Mouse (Mus musculus): ENCODE results near the gene Mapkap1. TPM values are rescaled to one million over a fixed set of nuclear protein-coding genes. Genes with fewer than 3 reads are reported as not detected.

Gene Mapkap1
- total RNA-seq, 2 experiments from 2014 or later: 42.9 to 48.7 TPM

DNA sequence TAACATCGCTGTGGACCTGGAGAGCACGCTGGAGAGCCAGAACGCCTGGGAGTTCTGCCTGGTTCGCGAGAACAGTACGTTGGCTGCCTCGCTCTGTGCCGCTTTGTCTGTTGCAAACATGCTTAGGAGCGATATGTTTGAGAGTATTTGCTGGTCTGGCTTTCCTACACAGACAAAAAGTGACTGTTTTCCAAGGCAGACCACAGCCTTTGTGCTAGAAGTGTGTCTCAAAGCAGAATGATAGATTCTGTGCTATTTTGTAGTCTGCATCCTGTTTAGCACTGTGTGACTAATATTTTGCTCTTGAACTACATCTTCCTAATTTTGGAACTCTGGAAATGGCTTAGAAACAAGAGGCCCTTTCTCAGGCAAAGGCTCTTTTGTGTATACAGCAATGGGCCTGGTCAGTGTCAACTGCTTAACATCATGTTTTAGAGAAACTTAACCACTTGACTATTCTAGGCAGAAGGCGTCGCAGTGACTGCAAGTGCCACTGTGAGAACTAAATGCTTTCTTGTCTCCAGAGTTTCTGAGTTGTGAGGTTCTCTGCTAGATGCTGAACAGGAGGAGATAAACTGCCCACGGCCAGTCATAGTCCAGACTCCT, 156.6 kb downstream of the Mapkap1 start:
- intact Hi-C loops (cut with DNase I; ENCODE audit: low total_unique reads): no loop called here
- DNase-seq: no peak

DNA sequence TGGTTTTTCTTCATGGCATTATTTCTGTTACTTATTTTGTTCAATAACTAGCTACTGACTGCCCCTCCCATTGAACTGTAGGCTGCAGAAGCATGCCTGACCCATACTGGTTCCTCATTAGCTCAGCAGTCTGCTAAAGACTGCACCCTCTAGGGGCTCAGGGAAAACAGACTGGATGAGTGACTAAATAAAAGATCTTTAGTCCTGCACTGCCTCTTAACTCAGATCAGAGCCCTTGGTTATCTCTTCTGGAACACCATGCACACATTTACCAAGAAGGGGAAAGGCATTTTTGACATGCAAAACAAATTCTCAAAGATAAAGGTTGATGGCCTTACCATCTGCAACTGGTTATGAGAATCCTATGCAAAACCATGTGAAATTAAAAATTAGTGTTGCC, 157.3 kb downstream of the Mapkap1 start:
- intact Hi-C loops (cut with DNase I; ENCODE audit: low total_unique reads): no loop called here
- no peak for DNase-seq

DNA sequence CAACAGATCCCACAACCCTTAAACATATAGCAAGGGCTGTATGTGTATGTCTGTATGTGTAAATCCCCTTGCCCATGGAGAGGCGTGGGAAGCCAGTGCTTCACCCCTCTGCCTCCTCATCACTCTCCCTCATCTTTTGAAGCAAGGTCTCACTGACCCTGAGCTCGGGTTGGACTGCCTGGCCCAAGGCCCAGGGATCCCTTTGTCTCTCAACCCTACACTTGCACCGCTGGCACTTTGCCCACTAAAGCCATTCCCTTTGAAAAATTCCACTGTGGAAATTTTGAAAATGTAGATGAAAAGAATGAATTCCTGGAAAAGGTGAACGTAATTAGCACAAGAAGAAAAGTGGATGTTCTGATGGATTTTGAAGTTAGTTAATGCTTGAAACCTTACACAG, 159.6 kb downstream of the Mapkap1 start:
- intact Hi-C loops (cut with DNase I; ENCODE audit: low total_unique reads): no loop called here

DNA sequence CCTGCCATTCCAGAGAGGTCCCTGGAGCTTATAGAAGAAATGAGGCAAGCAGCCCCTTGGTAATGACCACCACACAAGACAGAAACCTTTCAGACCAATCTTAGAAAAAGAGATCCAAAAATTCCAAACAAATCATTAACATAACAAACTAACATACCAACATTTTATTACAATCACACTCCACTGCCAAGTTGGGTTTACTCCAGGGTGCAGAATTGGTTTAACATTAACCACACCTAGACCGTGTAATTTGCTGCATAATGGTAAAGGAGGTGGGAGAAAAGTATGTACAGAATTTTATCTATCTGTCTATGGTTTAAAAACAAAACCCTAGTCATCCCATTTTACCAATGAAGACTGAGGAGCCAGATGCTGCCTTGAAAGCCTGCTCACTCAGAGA, 160.0 kb downstream of the Mapkap1 start:
- intact Hi-C loops (cut with DNase I; ENCODE audit: low total_unique reads): no loop called here
- no peak for DNase-seq

More for the DNA sequence above, 159.6 kb downstream of the Mapkap1 start:
- DNase-seq: no peak

DNA sequence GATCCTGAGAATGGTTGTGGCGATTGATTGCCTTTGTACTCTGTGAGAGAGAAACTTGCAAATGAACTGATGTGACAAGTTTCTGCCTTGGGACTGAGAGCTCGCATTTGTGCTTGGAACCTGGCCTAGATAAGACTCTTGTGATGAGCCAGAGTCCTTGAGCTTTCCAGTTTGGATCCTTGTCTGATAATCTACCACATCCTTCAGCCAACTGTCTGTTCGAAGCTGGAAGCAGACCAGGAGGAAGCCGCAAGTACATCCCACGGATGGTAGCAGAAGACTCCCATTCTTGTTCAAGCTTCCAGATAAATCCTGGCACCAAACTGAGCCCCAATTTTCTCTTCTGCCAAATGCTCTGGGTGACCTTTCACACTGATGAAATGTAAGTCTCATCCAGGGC, 162.6 kb downstream of the Mapkap1 start:
- intact Hi-C loops (cut with DNase I; ENCODE audit: low total_unique reads): no loop called here
- DNase-seq: peak; percentile 11

DNA sequence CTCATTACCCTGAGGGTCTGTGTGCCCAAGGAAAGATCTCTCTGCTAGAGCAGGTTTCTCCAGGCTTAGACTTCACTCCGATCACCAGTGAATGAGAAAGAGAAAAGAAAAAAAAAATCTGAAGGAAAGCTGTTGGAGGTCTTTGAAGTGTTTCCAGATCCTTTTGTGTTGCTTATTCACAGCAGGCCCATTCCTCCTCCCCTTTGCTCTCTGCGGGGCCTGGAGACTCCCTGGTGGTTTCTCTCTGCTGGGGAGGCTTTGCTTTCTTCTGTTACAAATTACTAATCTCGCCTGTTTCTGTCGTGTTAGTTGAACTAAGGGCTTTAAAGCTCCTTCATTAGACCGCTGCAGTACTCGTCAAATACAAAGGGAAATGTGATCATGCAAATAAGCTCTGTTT, 163.8 kb downstream of the Mapkap1 start:
- intact Hi-C loops (cut with DNase I; ENCODE audit: low total_unique reads): no loop called here
- no peak for DNase-seq

DNA sequence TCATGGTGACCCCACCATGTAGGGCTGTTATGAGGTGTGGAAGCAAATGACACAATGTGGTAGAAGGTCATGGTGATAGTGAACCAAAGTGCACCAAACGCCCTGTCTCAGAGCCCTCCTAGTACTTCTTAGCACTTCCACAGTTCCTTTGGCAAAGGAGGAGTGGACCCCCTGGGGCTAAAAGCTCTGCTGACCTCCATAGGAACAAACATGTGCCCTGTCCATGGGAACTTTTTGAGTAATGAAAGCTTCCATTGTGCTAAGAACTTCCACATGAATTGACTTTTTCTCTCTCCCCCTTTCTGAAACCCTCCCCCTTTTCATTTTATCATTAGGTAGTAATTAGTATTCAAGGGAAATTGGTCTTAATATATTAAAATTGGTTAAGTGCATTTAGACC, 164.5 kb downstream of the Mapkap1 start:
- no peak for DNase-seq
- intact Hi-C loops (cut with DNase I; ENCODE audit: low total_unique reads): no loop called here

DNA sequence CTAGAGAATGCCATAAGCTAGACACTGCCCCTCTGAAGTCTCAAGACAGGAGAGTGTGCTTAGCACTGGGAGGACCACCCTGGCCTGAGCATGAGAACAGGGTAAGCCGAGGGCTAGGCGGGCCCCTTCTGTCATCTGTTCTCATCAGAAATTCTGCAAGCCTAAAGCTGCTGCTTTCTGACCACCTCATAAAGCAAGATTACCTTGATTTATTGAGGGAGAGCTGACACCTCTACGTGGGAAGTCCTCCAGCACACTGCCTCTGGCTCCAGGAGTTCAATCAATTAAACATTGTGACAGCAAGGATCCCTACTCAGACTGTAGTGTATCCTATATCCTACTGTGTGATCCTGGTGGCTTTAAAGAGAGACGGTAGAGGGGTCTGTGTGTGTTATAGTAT, 166.5 kb downstream of the Mapkap1 start:
- intact Hi-C loops (cut with DNase I; ENCODE audit: low total_unique reads): no loop called here
- DNase-seq: no peak

DNA sequence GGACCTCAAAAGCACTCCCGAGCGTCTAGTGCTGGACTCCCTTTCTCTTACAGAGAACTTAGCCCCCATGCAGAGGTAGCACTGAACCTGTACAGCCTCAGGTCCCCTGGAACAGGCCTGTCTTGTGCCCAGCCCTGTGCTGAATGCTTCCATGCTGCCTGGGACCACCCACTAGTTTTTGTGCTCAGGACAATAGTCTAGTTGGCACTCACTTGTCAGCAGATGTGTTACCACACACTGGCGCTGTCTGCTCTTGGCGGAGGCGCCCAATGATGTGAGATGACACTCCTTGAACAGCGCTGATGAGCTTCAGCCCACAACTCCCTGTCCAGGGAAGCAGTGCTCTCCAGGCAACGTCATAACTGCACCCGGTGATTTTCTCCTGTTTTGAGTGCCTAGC, 182.0 kb downstream of the Mapkap1 start:
- intact Hi-C loops (cut with DNase I; ENCODE audit: low total_unique reads): no loop called here
- DNase-seq: no peak

DNA sequence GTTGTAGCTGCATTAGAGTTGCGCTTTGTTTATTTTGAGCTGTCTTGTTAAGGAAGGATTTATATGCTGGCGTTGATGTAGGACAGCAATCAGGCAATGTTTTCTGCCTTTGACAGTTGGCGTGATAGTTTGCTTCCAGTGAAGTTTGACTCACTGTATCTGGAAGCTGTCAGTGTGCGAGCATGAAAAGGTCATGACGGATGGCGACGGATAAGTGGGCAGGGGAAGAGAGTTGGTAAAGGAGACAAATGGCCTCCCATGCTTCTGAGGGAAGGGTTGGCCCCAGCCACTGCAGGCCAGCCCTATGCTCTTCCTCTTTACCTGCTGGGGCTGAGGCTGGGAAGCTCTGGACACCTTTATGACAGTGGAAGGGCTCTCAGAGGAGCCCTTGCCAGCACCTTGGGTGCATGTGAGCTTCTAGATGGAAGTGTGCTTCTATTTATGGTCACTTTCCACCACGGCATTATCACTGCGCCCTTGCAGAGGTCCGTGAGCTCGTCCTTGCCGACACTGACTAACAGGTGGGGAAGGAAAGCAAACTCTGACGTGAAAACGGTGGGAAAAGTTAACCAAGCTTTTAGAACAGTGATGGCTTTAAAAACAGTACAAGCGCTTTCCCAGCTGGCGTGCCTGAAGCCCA, 185.3 kb downstream of the Mapkap1 start:
- intact Hi-C loops (cut with DNase I; ENCODE audit: low total_unique reads): no loop called here
- no peak for DNase-seq

DNA sequence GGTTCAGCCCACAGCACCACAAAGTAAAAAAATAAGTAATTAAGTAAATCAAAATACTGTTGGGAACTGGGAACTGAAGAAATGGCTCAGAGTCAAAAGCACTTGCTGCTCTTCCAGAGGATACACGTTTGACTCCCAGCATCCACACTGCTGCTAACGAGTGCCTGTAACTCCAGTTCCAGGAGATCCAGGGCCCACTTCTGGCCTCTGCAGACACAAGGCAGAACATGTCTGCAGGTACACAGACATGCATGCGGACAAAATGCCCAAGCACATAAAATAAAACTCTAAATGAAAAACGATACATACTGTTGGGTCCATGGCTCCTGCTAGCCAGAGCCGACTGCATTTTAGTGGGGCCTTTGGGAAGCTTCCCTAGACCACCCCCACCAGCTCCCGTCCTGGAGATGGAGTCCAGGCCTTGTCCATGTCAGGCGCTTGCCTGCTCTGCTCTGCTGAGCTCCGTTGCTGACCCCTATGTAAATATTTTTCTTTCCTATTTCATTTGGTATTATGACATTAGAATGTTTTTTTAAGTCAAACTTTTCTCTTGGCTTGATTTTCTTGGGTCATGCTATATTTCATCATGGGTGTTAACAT, 185.9 kb downstream of the Mapkap1 start:
- DNase-seq: no peak
- intact Hi-C loops (cut with DNase I; ENCODE audit: low total_unique reads): no loop called here

DNA sequence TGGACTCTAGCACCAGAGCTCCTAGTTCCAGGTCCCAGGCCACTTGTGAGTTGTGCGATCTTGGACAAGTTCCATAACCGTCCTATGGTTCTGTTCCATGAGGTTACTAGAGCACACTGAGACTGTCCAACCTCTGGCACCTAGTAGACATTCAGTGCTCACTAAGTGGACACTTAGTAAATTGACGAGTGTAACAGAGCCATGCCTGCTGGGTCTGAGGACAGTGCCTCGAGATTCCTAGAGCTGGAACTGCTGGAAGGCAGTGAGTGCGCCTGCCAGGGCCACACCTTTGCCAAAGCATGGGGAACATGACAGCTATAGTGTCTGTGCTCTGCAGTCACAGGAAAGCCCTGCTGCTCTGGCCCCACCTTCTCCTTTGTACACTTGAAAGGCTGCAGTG, 187.4 kb downstream of the Mapkap1 start:
- intact Hi-C loops (cut with DNase I; ENCODE audit: low total_unique reads): no loop called here
- DNase-seq: no peak

DNA sequence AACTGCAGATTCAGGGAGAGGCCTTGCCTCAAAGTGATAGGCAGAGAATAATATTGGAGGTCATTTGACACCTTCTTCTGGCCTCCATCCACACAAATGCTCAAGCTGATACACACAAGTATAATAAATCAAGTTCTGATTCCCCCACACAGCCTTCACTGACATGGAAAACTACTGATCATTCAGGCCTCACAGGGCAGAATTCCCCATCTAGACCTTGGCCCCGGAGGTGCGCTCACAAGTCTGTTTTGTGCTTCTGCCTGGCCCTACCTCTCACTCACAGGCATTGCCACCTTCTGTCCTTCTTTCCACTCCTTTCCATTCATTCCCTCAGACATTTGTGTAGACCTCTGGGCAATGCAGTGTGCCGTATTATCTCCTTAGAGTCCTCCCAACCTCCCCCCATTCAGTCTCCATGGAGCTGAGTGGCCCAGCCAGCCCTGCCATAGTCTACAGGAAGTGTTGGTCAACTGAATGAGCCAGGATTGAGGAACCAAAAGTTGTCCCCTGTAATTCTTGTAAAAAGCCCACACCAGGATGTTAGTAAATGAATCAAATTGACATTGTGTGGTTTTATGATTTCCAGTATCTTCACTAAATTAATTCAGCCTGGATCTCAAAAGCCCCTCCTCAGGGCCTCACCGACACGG, 193.2 kb downstream of the Mapkap1 start:
- intact Hi-C loops (cut with DNase I; ENCODE audit: low total_unique reads): no loop called here
- no peak for DNase-seq

DNA sequence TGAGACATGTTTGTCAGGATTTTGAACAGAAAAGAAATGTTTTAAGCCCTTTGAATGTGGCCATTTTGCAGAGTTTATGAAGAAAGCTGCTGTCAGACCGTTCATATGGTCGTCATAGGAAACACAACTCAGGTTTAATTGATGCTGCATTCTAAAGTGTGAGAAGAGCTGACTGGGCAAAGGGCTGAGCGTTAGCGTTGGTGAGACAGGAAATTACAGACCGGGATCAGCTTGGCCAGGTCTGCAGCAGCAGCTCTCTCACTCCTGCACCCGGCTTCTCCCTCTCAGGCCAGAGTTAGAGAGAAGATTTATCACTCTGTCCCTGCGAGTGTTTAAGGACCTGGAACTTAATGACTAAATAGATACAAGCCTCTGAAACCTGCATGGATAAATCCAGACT, 194.2 kb downstream of the Mapkap1 start:
- intact Hi-C loops (cut with DNase I; ENCODE audit: low total_unique reads): no loop called here
- DNase-seq: no peak

DNA sequence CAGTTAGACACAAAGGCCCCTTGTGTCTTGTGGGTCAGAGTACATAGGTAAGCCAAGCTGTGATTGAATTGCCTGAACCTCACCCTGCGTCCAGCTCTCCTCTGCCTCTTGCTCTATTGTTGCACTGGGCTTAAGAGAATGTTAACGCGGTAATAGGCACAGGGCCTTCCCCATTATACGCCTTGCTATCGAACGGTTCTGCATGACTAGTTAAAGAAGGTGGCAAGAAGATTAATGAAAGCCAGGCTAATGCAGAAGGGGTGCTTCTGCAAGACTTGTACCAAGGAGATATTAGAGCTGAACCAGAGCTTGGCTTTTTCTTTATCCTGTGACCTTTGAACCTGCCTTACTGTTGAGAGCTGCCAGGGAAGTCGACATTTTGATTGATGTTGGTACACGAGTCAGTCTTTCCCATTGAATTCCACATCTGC, 195.6 kb downstream of the Mapkap1 start:
- intact Hi-C loops (cut with DNase I; ENCODE audit: low total_unique reads): no loop called here
- DNase-seq: no peak

DNA sequence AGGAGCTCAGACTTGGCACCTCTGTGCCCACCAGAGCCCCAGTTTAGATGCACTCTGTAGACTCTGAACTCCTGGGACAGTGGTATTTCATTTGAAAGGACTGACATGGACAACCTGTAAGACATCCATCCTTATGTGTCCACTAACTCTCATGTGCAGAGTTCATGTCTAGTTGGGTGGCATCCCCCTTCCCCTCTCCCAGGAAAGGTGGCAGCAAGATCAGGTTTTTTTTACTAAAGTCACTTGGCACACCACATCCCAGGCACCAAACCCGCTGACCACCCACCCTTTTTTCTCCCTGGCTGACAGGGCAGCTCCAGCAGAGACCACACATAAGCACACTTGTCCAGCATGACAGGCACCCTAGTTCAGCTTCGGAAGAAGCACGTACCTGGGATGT, 196.3 kb downstream of the Mapkap1 start:
- no peak for DNase-seq
- intact Hi-C loops (cut with DNase I; ENCODE audit: low total_unique reads): no loop called here

DNA sequence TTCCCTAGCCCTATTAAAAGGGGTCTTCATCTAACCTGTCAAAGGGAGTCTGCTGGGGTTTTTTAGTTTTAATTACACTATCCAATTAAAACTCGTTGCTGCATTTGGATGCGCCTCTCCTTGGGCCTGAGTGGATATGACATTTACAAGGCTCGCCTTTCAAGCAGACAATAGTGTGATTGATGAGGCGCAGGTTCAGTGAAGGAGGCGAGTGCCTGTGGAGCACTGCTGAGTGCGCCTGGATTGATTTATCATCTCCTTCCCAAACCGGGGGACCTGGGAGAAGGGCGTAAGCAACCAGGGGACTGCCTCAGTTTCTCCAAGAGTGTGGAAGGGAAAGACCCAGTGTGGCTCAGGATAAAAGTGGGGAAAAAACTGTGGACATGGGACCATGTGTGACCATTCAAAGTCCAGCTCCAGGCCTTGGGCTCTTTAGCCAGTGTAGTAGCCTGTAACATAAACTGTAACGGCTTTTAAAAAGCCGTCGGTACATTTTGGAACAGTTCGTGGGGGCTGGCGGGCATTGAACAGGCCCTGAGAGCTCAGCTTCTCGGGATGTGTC, 197.2 kb downstream of the Mapkap1 start:
- no peak for DNase-seq
- intact Hi-C loops (cut with DNase I; ENCODE audit: low total_unique reads): no loop called here

DNA sequence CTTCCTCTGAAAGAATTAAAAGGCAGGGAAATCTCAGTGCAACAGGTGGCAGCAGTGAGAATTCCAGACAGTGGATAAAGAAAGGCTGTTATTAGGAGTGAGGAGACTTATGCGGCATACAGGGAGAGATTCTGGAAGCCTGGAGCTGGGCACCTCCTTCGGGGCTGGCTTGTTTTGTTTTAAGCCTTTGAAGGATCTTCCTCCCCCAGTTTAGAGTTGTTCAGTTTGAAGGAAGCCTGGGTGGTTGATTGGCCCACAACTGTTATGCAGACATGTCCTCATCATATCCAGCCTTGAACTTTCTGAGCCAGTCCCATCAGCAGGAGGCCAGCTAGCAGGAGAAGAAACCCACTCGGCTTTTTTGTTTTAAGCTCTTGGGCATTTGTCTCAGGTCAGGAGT, 198.5 kb downstream of the Mapkap1 start:
- intact Hi-C loops (cut with DNase I; ENCODE audit: low total_unique reads): no loop called here
- DNase-seq: no peak

DNA sequence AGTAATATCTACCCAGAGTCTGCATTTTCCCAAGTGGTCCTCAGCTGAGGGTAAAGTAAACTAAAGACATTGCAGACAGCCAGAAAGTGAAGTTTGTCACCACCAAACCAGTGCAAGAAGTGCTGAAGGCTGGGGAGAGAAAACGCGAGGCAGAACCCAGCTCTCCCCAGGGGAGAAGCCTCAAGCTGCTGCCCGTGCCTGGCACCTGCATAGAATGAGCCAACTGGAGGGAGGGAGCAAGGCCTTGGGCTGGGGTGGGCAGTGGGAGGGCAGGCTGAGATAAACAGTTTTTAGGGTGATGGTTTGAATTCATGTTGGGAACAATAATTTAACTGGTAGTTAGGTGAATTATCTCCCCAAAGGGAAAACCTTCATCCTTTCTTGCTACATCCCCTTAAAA, 202.3 kb downstream of the Mapkap1 start:
- DNase-seq: no peak
- intact Hi-C loops (cut with DNase I; ENCODE audit: low total_unique reads): no loop called here

DNA sequence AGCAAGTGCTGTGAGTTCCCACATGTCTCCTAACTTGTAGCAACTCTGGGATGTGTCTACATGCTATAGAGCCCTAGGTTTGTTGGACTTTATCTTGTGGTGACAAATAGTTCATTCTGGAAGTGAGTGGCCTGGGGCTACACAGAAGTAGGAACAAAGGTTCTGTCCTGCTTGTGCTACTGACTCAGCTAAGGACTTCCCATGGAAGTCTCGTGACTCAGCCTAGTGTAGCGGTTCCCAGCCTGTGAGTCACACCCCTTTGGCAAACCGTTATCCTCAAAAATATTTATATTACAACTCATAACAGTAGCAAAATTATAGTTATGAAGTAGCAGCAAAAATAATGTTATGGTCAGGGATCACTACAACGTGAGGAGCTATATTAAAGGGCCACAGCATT, 202.9 kb downstream of the Mapkap1 start:
- intact Hi-C loops (cut with DNase I; ENCODE audit: low total_unique reads): no loop called here

More for the DNA sequence above, 202.9 kb downstream of the Mapkap1 start:
- no peak for DNase-seq

Data from gastrocnemius, postnatal 14 days (tissue).